Mouse (Mus musculus): ENCODE results near the gene Baz1a. TPM values are rescaled to one million over a fixed set of nuclear protein-coding genes. Genes with fewer than 3 reads are reported as not detected.
"Not testable (repeated sequence)": the region's sequence is repeated elsewhere in the genome, so short reads cannot be mapped to it uniquely, and the experiment has no call there.

The Baz1a gene
- total and polyA plus RNA-seq, 2 experiments = 1.6 to 6.8 TPM

GRCm38 (mm10) chr12:55003843-55004242 is 10.3 kb downstream of the Baz1a start:
- no peak overlapping the region for H3K4me3 ChIP-seq (ENCODE audit: insufficient read depth, low read depth, low read length)

GRCm38 (mm10) chr12:55002532-55002931 is 11.6 kb downstream of the Baz1a start:
- H3K4me1 ChIP-seq (ENCODE audit: control insufficient read depth, insufficient read depth, low read length); H3K4me3 ChIP-seq (ENCODE audit: insufficient read depth, low read depth, low read length); H3K27me3 ChIP-seq (ENCODE audit: control insufficient read depth, insufficient read depth, low read length); H3K27ac ChIP-seq (replicated peaks; ENCODE audit: insufficient read depth, low read depth, low read length); H3K36me3 ChIP-seq (ENCODE audit: control insufficient read depth, insufficient read depth, low read length); DNase-seq (ENCODE audit: extremely low read depth, low read depth, low spot score); H3K79me2 ChIP-seq (ENCODE audit: control insufficient read depth, insufficient read depth, low read length); H3K9ac ChIP-seq (ENCODE audit: low read depth, low read length): not testable (repeated sequence)
- 75% methylated on average over 7 of the region's 7 CpGs for WGBS

More at GRCm38 (mm10) chr12:55003843-55004242, 10.3 kb downstream of the Baz1a start:
- WGBS = 75% methylated on average over 5 of the region's 5 CpGs
- no peaks in the 10 kb centered on the region for H3K27me3 ChIP-seq (ENCODE audit: control insufficient read depth, insufficient read depth, low read length)
- no peaks in the 10 kb centered on the region for H3K36me3 ChIP-seq (ENCODE audit: control insufficient read depth, insufficient read depth, low read length)
- no peaks in the 10 kb centered on the region for H3K79me2 ChIP-seq (ENCODE audit: control insufficient read depth, insufficient read depth, low read length)
- H3K4me1 ChIP-seq (ENCODE audit: control insufficient read depth, insufficient read depth, low read length) = no peaks in the 10 kb centered on the region
- no peak overlapping the region for H3K27ac ChIP-seq (replicated peaks; ENCODE audit: insufficient read depth, low read depth, low read length)
- no peak overlapping the region for H3K9ac ChIP-seq (ENCODE audit: low read depth, low read length)
- DNase-seq (ENCODE audit: extremely low read depth, low read depth, low spot score) = peak; percentile 47
- TF ChIP-seq CTCF (IDR thresholded peaks at IDR 0.05; ENCODE audit: low read depth, low read length) (no peak), POLR2A (IDR thresholded peaks at IDR 0.05; ENCODE audit: extremely low read depth, insufficient read depth, low read length) (no peak)

GRCm38 (mm10) chr12:54999016-54999690 is 15.0 kb downstream of the Baz1a start:
- Histone ChIP-seq H3K36me3 (ENCODE audit: control insufficient read depth, insufficient read depth, low read length) (no peaks in the 10 kb centered on the region), H3K9ac (ENCODE audit: low read depth, low read length) (no peak overlapping the region)

GRCm38 (mm10) chr12:54998411-54998810 is 15.7 kb downstream of the Baz1a start:
- Histone ChIP-seq H3K36me3 (ENCODE audit: control insufficient read depth, insufficient read depth, low read length) (no peaks in the 10 kb centered on the region), H3K4me3 (ENCODE audit: insufficient read depth, low read depth, low read length) (no peak overlapping the region), H3K4me1 (ENCODE audit: control insufficient read depth, insufficient read depth, low read length) (no peaks in the 10 kb centered on the region), H3K27ac (replicated peaks; ENCODE audit: insufficient read depth, low read depth, low read length) (no peak overlapping the region), H3K79me2 (ENCODE audit: control insufficient read depth, insufficient read depth, low read length) (no peaks in the 10 kb centered on the region), H3K9ac (ENCODE audit: low read depth, low read length) (no peak overlapping the region), H3K27me3 (ENCODE audit: control insufficient read depth, insufficient read depth, low read length) (no peaks in the 10 kb centered on the region)
- TF ChIP-seq CTCF (IDR thresholded peaks at IDR 0.05; ENCODE audit: low read depth, low read length) (no peak), POLR2A (IDR thresholded peaks at IDR 0.05; ENCODE audit: extremely low read depth, insufficient read depth, low read length) (no peak)
- DNase-seq (ENCODE audit: extremely low read depth, low read depth, low spot score) = no peak
- 81% methylated on average over 5 of the region's 5 CpGs for WGBS

More at GRCm38 (mm10) chr12:54999016-54999690, 15.0 kb downstream of the Baz1a start:
- TF ChIP-seq POLR2A (IDR thresholded peaks at IDR 0.05; ENCODE audit: extremely low read depth, insufficient read depth, low read length) (no peak), CTCF (IDR thresholded peaks at IDR 0.05; ENCODE audit: low read depth, low read length) (no peak)
- no peaks in the 10 kb centered on the region for H3K4me1 ChIP-seq (ENCODE audit: control insufficient read depth, insufficient read depth, low read length)
- H3K79me2 ChIP-seq (ENCODE audit: control insufficient read depth, insufficient read depth, low read length) = no peaks in the 10 kb centered on the region
- 85% methylated on average over 14 of the region's 14 CpGs for WGBS
- no peak for DNase-seq (ENCODE audit: extremely low read depth, low read depth, low spot score)
- no peaks in the 10 kb centered on the region for H3K27me3 ChIP-seq (ENCODE audit: control insufficient read depth, insufficient read depth, low read length)
- no peak overlapping the region for H3K27ac ChIP-seq (replicated peaks; ENCODE audit: insufficient read depth, low read depth, low read length)
- no peak overlapping the region for H3K4me3 ChIP-seq (ENCODE audit: insufficient read depth, low read depth, low read length)

GRCm38 (mm10) chr12:54996979-54997474 is 17.1 kb downstream of the Baz1a start:
- Histone ChIP-seq H3K9ac (ENCODE audit: low read depth, low read length) (no peak overlapping the region), H3K4me3 (ENCODE audit: insufficient read depth, low read depth, low read length) (no peak overlapping the region), H3K27ac (replicated peaks; ENCODE audit: insufficient read depth, low read depth, low read length) (no peak overlapping the region), H3K27me3 (ENCODE audit: control insufficient read depth, insufficient read depth, low read length) (no peaks in the 10 kb centered on the region), H3K4me1 (ENCODE audit: control insufficient read depth, insufficient read depth, low read length) (no peaks in the 10 kb centered on the region), H3K36me3 (ENCODE audit: control insufficient read depth, insufficient read depth, low read length) (no peaks in the 10 kb centered on the region), H3K79me2 (ENCODE audit: control insufficient read depth, insufficient read depth, low read length) (no peaks in the 10 kb centered on the region)
- TF ChIP-seq POLR2A (IDR thresholded peaks at IDR 0.05; ENCODE audit: extremely low read depth, insufficient read depth, low read length) (no peak), CTCF (IDR thresholded peaks at IDR 0.05; ENCODE audit: low read depth, low read length) (no peak)
- DNase-seq (ENCODE audit: extremely low read depth, low read depth, low spot score) = no peak
- WGBS = 89% methylated on average over 6 of the region's 6 CpGs

GRCm38 (mm10) chr12:54995965-54996364 is 18.2 kb downstream of the Baz1a start:
- H3K4me3 ChIP-seq (ENCODE audit: insufficient read depth, low read depth, low read length) = no peak overlapping the region
- WGBS = 87% methylated on average over 3 of the region's 3 CpGs
- H3K27ac ChIP-seq (replicated peaks; ENCODE audit: insufficient read depth, low read depth, low read length) = no peak overlapping the region
- no peaks in the 10 kb centered on the region for H3K79me2 ChIP-seq (ENCODE audit: control insufficient read depth, insufficient read depth, low read length)
- no peak for DNase-seq (ENCODE audit: extremely low read depth, low read depth, low spot score)
- H3K4me1 ChIP-seq (ENCODE audit: control insufficient read depth, insufficient read depth, low read length) = no peaks in the 10 kb centered on the region
- H3K9ac ChIP-seq (ENCODE audit: low read depth, low read length) = no peak overlapping the region
- TF ChIP-seq POLR2A (IDR thresholded peaks at IDR 0.05; ENCODE audit: extremely low read depth, insufficient read depth, low read length) (no peak), CTCF (IDR thresholded peaks at IDR 0.05; ENCODE audit: low read depth, low read length) (no peak)
- no peaks in the 10 kb centered on the region for H3K36me3 ChIP-seq (ENCODE audit: control insufficient read depth, insufficient read depth, low read length)
- no peaks in the 10 kb centered on the region for H3K27me3 ChIP-seq (ENCODE audit: control insufficient read depth, insufficient read depth, low read length)

All from liver, adult 2 months (tissue).